Mouse (Mus musculus) cerebellum, adult 9-10 months (tissue): Measurements from ENCODE around the gene Aplp1.
A peak's percentile ranks its signal among the peaks of the same experiment; 100 is the strongest.

ENCODE experiments used
- DNase-seq: peaks from one replicate; pipeline ENCODE4 v3.0.0; 2022

Gene Aplp1

DNA sequence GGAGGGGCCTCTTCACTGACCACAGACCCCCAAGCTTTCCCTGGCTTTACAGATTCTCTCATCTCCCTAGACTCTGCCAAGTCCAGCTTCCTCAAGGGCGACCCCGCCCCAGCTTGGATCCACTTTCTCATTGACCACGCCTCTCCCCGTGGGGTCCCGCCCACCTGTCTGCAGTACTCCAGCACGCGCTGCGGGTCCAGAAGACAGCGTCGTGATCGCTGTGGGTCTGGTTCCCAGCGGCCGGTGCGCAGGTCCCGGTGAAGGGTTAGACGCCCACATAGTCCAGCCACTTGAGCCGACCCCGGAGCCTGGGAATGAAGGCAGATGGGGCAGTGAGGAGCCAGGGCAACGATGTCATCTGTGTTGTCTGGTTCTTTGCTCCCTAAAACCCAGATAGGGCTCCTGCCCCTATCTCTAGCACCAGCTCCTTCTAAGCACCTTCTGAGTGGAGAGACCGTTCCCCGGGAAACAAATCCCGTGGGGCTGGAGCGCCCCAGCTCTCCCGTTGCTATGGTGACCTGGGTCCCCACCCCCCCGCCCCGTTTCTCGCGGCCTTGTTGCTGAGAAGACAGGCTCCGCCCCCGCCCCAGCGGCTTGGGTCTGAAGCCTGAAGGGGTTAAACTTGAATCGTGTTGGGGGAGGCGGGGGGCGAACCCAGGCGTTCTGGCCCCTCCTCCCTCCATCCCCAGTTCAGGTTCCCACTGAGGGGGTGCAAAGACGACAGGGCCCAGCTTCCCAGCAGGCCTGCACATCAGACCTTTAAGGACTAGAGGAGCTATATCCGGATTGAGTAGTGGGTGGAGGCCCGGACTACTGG lies 973 bp downstream of the Aplp1 start:
- DNase-seq = peak; percentile 67

DNA sequence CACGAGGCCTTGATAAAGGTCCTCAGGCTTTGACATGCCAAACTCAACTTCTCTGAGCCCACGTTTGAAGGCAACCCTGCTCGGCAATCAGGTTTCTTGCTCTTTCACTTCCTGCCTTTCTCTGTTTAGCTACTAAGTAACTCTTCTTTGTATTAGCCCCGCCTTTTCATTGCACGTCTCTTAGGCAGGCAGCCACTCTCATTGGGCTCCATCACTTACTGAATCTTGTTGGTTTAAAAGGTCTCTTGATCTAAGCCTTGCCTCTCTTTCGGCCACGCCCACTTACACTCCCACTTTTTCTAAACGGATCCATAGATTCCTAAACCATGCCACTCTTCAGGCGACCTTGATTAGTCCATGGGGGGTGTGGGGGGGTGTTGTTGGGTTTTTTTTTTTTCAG lies 1.6 kb downstream of the Aplp1 start:
- DNase-seq = peak; percentile 45

GRCm38 (mm10) chr7:30440697-30441096 lies 4.6 kb downstream of the Aplp1 start:
- DNase-seq = peak; percentile 74

DNA sequence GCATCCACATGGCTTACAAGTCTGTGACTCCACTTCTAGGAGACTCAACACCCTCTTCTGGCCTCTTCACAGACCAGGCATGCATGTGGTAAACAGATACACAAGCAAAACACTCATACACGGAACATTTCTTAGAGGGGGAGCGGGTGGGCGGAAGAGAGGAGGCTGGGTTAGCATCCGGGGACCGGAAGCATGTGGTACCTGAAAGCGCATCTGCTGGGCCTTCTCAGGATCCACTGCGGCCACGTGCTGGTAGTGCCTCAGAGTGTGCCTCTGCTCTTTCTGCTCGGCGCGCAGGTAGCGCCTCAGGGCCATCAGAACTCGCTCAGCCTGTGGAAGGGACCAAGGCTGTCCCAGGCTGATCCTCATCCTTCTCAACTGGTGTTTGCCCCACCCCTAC lies 5.6 kb downstream of the Aplp1 start:
- DNase-seq = no peak

- DNase-seq = no peak
These were observed 8.5 kb downstream of the Aplp1 start for GRCm38 (mm10) chr7:30436879-30437278.

DNA sequence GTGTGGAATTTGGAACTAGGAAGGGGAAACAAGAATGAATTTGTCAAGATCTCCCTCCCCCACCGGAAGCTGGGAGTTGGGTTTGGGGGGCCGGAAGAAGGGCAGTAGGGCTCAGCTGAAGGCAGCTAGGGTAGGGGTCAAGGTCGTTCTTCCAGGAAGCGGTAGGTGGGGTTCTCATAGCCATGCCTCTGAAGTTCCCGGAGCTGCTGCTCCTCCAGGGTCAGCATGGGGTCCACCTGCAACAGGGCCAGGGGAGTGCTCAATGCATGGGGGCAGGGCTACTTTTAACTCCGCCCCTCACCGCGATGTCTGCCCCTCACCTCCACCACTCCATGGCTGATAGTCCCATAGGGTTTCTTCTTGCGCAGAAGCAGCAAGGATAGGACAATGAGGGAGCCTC lies 10.2 kb downstream of the Aplp1 start:
- no peak for DNase-seq

GRCm38 (mm10) chr7:30434701-30435100 lies 10.6 kb downstream of the Aplp1 start:
- no peak for DNase-seq

DNA sequence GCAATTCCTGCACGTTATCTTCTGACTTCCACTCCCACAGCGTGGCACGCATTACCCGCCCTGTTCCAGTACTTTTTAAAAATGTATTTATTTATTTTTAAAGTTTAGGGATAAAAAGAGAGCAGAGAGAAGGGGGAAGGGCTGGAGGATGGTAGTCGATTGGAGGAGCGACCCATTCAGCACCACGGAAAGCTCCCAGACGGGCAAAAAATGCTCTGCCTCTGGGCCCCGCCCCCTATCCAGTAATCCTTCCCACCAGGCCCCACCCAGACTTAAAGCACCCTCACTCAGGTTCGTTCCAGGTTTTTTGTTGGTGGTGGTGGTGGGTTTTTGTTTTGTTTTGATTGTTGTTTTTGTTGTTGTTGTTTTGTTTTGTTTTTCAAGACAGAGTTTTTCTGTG lies 11.1 kb downstream of the Aplp1 start:
- no peak for DNase-seq

DNA sequence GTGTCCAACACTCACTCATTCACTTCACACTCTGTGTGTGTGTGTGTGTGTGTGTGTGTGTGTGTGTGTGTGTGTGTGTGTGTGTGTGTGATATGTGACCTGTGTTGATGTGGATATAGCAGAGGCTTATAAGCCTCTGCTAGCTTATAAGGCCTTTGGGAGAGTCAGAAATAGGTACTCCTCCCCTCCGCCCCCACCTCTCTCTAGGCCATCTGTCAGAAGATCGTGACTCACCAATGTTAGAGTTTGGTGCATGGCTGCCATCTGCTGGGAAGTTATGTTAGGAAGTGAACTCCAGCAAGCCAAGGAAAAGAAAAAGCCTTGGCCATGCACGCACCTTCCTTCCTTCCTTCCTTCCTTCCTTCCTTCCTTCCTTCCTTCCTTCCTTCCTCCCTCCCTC lies 13.5 kb downstream of the Aplp1 start:
- DNase-seq = peak; percentile 96

DNA sequence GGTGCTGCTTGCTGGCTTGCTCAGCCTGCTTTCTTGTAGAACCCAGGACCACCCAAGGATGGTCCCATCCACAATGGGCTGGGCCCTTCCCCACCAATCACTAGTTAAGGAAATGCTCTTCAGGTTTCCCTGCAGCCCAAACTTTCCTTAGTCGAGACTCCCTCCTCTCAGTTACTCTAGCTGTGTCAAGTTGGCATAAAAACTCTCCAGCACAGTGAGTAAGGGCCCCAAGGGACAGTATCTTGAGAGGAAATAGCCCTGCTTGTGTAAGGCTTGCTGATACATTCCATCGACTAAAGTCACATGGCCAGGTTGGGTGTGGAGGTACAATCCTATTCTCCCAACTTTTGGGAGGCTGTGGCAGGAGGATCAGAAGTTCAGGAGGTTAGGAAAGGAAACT lies 15.1 kb downstream of the Aplp1 start:
- peak; percentile 37 for DNase-seq

DNA sequence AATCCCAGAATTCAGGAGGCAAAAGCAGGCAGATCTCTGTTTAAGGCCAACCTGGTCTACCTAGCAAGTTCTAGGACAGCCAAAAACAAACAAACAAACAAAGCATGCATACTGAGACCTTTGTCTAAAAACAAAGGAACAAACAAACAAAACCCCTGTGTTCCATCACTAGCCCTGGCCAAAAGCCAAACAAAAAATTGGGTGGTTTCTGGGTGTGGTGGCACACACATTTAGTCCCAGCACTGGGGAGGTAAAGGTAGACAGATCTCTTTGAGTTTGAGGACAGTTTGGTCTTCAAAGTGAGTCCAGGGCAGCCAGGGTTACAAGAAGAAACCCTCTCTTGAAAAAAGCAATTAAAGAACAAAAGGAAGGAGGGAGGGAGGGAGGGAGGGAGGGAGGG lies 16.0 kb downstream of the Aplp1 start:
- DNase-seq = no peak

DNA sequence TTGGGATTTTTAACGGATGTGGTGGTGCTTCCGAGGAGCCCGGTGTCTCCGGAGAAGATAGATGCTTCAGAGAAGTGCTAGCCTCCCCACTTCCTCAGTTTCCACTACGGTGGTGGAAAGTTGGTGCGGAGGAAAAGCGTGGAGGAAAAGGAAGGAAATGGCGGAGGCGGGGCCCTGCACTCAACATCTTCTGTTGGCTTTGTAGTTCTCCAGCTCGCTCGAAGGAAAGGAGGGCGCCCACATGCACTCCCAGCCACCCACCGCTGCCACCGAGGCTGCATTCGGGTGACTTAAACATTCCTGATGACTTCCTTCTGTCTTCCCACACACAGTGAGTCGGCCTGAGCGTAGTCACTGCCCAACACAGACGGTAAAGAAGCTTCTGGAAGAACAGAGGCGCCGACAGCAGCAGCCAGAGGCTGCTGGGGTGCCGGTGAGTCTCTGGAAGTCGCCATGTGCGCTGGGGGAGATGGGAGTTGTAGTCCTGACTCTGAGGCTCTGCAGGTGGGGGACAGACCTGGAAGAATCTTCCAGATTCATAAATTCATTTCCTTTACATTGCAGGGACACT lies 22.2 kb downstream of the Aplp1 start:
- DNase-seq = peak; percentile 54

GRCm38 (mm10) chr7:30422560-30422959 lies 22.8 kb downstream of the Aplp1 start:
- DNase-seq = no peak

DNA sequence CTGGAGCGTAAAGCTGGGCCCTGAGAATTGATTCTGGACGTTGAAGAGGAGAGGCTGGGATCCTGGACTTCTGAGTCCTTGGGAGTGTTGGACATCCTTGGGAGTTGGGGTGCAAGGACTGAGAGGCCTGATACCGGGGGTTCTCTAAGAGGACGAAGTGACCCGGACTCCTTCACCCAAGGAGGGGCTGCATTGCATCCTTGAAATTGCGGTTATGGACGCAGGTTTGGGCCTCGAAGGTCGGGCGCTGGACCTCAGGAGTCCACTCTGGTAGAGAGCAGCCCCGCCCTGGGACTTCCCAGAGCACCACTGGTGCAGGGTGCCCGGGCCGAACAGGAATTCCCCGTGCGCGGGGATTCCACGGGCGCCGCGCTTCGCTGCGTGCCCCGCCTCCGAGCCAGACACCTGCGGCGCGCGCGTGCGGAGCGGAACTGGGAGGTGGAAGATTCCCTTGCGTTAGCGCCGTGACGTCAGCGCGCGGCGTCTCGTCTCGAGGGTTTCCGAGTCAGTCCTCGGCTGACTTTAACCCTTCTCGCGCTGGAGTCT lies 23.4 kb downstream of the Aplp1 start:
- DNase-seq = peak; percentile 92

DNA sequence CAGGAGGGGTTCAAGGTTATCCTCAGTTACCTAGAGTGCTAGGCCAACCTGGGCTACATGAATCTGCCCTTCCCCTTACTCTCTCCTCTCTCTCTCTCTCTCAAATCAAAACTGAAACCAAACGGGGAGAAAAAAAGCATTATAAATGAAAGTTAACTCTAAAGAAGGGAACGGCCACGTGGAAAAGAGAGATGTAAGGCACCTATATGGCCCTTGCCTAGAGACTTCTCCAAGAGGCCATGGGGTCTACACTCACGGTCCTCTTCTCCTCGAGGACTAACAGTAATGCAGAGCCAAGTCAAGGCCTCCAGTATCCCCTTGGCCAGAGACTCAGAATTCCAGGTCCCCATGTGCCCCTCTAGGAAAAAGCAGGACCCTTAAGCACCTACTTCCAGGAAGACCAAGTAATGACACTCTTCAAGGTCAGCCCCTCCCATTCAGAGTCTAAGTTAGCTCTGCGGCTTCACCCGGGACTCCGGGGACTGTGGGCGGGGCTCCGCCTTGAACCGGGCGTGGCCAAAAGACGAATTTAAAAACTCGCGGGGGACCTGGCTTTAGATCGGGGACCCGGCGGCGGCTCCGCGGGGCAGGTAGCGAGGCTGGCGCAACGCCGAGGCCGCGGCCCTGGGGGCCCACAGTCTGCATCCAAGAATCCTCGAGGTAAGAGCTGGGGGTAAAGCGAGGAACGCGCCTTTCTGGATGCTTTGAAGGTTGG lies 24.0 kb downstream of the Aplp1 start, which contains the start of gene Nfkbid:
Nfkbid (plus strand) TSS at position 558 of the 715 bp plus-strand sequence.
- peak; percentile 78 for DNase-seq

DNA sequence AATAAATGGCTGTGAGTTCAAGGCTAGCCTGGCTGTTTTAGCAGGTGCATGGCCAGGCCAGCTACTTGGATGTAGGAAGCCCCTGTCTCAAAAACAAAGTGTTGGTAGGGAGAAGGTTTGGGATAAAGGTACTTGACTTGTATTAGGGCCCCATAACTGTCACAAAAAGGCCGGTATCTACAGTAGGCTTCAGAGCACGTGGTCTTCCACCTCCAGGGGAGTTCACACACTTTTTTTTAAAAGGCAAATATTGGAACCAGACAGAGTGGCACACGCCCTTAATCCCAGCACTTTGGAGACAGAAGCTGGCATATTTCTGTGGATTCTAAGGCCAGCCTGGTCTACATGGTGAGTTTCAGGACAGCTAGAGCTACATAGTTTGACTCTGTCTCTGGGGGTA lies 24.7 kb downstream of the Aplp1 start:
- DNase-seq = peak; percentile 33

DNA sequence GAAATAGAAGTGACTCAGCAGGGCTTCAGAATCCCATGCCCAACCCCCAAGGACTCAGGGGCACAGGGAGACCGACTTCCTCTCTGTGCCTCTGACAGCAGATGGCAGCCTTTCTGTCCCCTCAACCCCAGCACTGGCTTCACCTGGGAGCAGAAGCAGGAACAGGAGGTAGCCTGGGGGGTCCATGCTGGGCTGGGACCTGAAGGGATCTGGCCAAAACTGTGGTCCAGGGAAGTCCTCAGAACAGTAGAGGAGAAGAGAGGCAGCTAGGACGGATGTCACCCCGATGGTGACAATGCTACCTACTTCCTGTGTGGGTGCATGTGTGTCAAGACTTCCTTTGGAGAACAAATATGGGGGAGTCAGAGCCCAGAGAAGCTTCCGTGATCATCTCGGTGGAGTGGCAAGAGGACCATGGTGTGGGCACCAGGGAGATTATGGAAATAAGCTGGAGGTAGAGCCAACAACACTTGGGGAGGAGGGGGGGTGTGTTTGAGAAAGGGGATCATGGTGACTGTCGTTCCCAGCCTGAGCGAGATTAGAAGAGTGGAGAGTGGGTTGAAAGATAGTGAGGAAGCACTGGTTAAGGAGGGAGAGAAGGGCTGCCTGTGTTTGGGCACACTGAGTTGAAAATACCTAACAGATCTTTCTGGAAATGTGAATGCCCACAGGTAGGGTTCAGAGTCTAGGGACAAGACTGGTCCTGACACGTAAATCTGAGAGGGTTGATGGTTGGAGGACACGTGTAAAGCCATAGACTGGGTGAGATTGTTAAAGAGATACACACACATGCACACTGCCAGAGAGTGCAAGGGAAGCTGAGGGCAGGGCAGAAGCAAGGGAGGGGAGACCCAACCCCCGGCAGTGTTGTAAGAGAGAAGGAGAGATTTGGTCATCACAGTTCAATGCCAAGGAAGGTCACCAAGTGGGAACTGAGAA lies 25.5 kb downstream of the Aplp1 start, which contains the start of gene Hcst:
Hcst (minus strand) TSS at position 294 of the 939 bp plus-strand sequence.
- DNase-seq = peak; percentile 23

- no peak for DNase-seq
These were observed 27.5 kb downstream of the Aplp1 start for GRCm38 (mm10) chr7:30417856-30418255.

- DNase-seq = no peak
These were observed 31.7 kb downstream of the Aplp1 start, which contains the start of gene Tyrobp for GRCm38 (mm10) chr7:30413596-30413995. TSS of gene Tyrobp (plus strand) at chr7:30413760.

- no peak for DNase-seq
These were observed 32.6 kb downstream of the Aplp1 start for GRCm38 (mm10) chr7:30412735-30413147.

- no peak for DNase-seq
These were observed 34.3 kb downstream of the Aplp1 start for GRCm38 (mm10) chr7:30411023-30411422.

DNA sequence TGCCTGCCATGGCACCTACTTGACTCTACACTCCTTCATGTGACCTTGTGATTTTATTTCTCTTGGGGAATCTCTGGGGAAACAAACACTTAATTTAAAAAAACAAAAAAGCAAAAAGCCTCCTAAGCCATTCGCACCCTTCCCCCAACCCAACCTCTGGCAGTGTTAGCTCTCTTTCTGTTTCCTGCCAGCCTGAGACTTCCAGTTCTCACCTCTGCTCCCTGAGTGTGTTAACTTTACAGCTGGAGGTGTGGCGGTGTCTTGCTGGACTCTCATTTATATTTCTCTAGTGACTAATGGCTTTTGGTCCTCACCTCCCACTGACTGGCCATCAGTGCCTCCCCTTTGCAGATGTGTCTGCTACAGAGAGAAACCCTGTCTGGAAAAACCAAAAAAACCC lies 35.5 kb downstream of the Aplp1 start:
- no peak for DNase-seq
